Mouse (Mus musculus): Measurements from ENCODE around the gene BC005537.

- TF ChIP-seq CTCF (IDR thresholded peaks at IDR 0.05; ENCODE audit: low read depth) (no peak), EP300 (IDR thresholded peaks at IDR 0.05; ENCODE audit: low read depth) (no peak)
Observed at GRCm38 (mm10) chr13:24862021-24862420, 60.6 kb downstream of the BC005537 start.

Measured in heart, postnatal 0 days (tissue).